Mouse (Mus musculus): ENCODE results near the gene Cacna1d. TPM values are rescaled to one million over a fixed set of nuclear protein-coding genes. Genes with fewer than 3 reads are reported as not detected.

Cacna1d gene
- total and polyA plus RNA-seq, 2 experiments from 2014 or later, result 5.5 to 8.9 TPM

DNA sequence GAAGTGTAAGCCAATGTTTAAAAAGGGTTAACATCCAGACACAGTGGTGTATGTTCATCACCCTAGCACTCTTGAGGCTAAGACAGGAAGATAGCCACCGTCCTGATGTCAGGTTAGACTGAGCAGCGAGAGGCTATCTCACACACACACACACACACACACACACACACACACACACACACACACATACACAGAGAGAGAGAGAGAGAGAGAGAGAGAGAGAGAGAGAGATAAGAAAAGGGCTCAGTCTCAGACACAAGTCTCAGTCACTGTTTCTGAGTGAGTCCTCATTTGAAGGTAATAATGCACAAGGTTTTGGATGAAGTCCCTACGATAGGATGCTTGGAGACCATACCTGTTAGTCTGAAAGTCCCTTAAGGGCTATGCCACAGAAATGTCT is 322.9 kb downstream of the Cacna1d start:
- Histone ChIP-seq H3K27ac (ENCODE audit: low read depth) (no peak overlapping the region), H3K4me3 (ENCODE audit: low read depth, low read length) (no peak overlapping the region), H3K36me3 (replicated peaks; ENCODE audit: control insufficient read depth, insufficient read depth, low read length) (no peaks in the 10 kb centered on the region), H3K27me3 (ENCODE audit: control insufficient read depth, insufficient read depth, low read length) (no peaks in the 10 kb centered on the region), H3K9me3 (replicated peaks; ENCODE audit: control insufficient read depth, low read length) (no peaks in the 10 kb centered on the region), H3K4me1 (ENCODE audit: control insufficient read depth, insufficient read depth) (peaks cover 9% of the 10 kb centered on the region), H3K9ac (replicated peaks; ENCODE audit: low read depth, low read length) (no peak overlapping the region), H3K4me2 (ENCODE audit: low read depth, low read length) (no peak overlapping the region)
- DNase-seq (ENCODE audit: low spot score) (no peak), ATAC-seq (ENCODE audit: insufficient read depth, low read depth) (no peak)
- TF ChIP-seq CTCF (IDR thresholded peaks at IDR 0.05; ENCODE audit: low read depth) (no peak), EP300 (IDR thresholded peaks at IDR 0.05; ENCODE audit: low read depth) (no peak)
- WGBS, result 44% methylated on average over 3 of the region's 3 CpGs

- no peaks in the 10 kb centered on the region for H3K9me3 ChIP-seq (replicated peaks; ENCODE audit: control insufficient read depth, low read length)
- no peak overlapping the region for H3K9ac ChIP-seq (replicated peaks; ENCODE audit: low read depth, low read length)
- H3K4me3 ChIP-seq (ENCODE audit: low read depth, low read length), result no peak overlapping the region
- H3K27ac ChIP-seq (ENCODE audit: low read depth), result no peak overlapping the region
- H3K4me2 ChIP-seq (ENCODE audit: low read depth, low read length), result no peak overlapping the region
- no peak for DNase-seq (ENCODE audit: low spot score)
- peaks cover 9% of the 10 kb centered on the region for H3K4me1 ChIP-seq (ENCODE audit: control insufficient read depth, insufficient read depth)
- no peak for ATAC-seq (ENCODE audit: insufficient read depth, low read depth)
- H3K36me3 ChIP-seq (replicated peaks; ENCODE audit: control insufficient read depth, insufficient read depth, low read length), result no peaks in the 10 kb centered on the region
- WGBS, result 87% methylated on average over 7 of the region's 7 CpGs
- no peaks in the 10 kb centered on the region for H3K27me3 ChIP-seq (ENCODE audit: control insufficient read depth, insufficient read depth, low read length)
- TF ChIP-seq EP300 (IDR thresholded peaks at IDR 0.05; ENCODE audit: low read depth) (no peak), CTCF (IDR thresholded peaks at IDR 0.05; ENCODE audit: low read depth) (no peak)
Measured at GRCm38 (mm10) chr14:30167606-30168005, 323.6 kb downstream of the Cacna1d start.

DNA sequence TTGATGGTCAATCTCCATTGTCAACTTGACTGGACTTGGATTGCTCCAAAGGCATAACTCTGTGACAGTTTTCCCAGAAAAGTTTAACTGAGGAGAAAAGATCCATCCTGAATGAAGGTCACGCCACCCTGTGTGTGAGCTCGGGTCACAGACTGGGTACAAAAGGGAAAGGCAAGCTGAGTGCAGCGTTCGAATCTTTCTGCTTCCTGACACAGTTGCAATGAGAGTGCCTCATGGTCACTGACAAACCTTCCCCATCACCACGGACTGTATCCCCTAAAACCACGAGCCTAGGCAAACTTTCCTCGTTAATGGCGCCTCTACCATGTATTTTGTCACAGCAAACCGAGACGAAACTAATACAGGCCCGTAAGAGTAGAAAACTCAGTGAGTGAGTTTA is 325.2 kb downstream of the Cacna1d start:
- DNase-seq (ENCODE audit: low spot score), result no peak

GRCm38 (mm10) chr14:30163733-30164708 is 327.2 kb downstream of the Cacna1d start:
- DNase-seq (ENCODE audit: low spot score) (no peak), ATAC-seq (ENCODE audit: insufficient read depth, low read depth) (no peak)
- no peak for TF ChIP-seq EP300 (IDR thresholded peaks at IDR 0.05; ENCODE audit: low read depth)
- no peak for TF ChIP-seq CTCF (IDR thresholded peaks at IDR 0.05; ENCODE audit: low read depth)
- no peak overlapping the region for H3K9ac ChIP-seq (replicated peaks; ENCODE audit: low read depth, low read length)
- H3K9me3 ChIP-seq (replicated peaks; ENCODE audit: control insufficient read depth, low read length), result no peaks in the 10 kb centered on the region
- WGBS, result 69% methylated on average over 20 of the region's 20 CpGs
- no peak overlapping the region for H3K4me3 ChIP-seq (ENCODE audit: low read depth, low read length)
- H3K4me1 ChIP-seq (ENCODE audit: control insufficient read depth, insufficient read depth), result no peaks in the 10 kb centered on the region
- H3K36me3 ChIP-seq (replicated peaks; ENCODE audit: control insufficient read depth, insufficient read depth, low read length), result no peaks in the 10 kb centered on the region
- H3K4me2 ChIP-seq (ENCODE audit: low read depth, low read length), result no peak overlapping the region
- no peaks in the 10 kb centered on the region for H3K27me3 ChIP-seq (ENCODE audit: control insufficient read depth, insufficient read depth, low read length)
- H3K27ac ChIP-seq (ENCODE audit: low read depth), result no peak overlapping the region

More for the DNA sequence above, 325.2 kb downstream of the Cacna1d start:
- TF ChIP-seq EP300 (IDR thresholded peaks at IDR 0.05; ENCODE audit: low read depth), result no peak
- TF ChIP-seq CTCF (IDR thresholded peaks at IDR 0.05; ENCODE audit: low read depth), result no peak
- Histone ChIP-seq H3K4me3 (ENCODE audit: low read depth, low read length) (no peak overlapping the region), H3K4me1 (ENCODE audit: control insufficient read depth, insufficient read depth) (peaks cover 9% of the 10 kb centered on the region), H3K9me3 (replicated peaks; ENCODE audit: control insufficient read depth, low read length) (no peaks in the 10 kb centered on the region), H3K9ac (replicated peaks; ENCODE audit: low read depth, low read length) (no peak overlapping the region), H3K27ac (ENCODE audit: low read depth) (no peak overlapping the region), H3K27me3 (ENCODE audit: control insufficient read depth, insufficient read depth, low read length) (no peaks in the 10 kb centered on the region), H3K4me2 (ENCODE audit: low read depth, low read length) (no peak overlapping the region), H3K36me3 (replicated peaks; ENCODE audit: control insufficient read depth, insufficient read depth, low read length) (no peaks in the 10 kb centered on the region)
- no peak for ATAC-seq (ENCODE audit: insufficient read depth, low read depth)
- WGBS, result 91% methylated on average over 11 of the region's 11 CpGs

- WGBS, result 52% methylated on average over 7 of the region's 7 CpGs
- no peaks in the 10 kb centered on the region for H3K9me3 ChIP-seq (replicated peaks; ENCODE audit: control insufficient read depth, low read length)
- H3K9ac ChIP-seq (replicated peaks; ENCODE audit: low read depth, low read length), result no peak overlapping the region
- TF ChIP-seq CTCF (IDR thresholded peaks at IDR 0.05; ENCODE audit: low read depth), result no peak
- no peak for TF ChIP-seq EP300 (IDR thresholded peaks at IDR 0.05; ENCODE audit: low read depth)
- H3K27me3 ChIP-seq (ENCODE audit: control insufficient read depth, insufficient read depth, low read length), result 0 out of 2 replicates have a peak, but pooled peaks cover 3% of the 10 kb centered on the region
- no peak; the same call in 1 of the 2 replicates for ATAC-seq (ENCODE audit: insufficient read depth, low read depth)
- H3K4me2 ChIP-seq (ENCODE audit: low read depth, low read length), result no peak overlapping the region
- no peak for DNase-seq (ENCODE audit: low spot score)
- no peak overlapping the region for H3K27ac ChIP-seq (ENCODE audit: low read depth)
- H3K4me1 ChIP-seq (ENCODE audit: control insufficient read depth, insufficient read depth), result no peaks in the 10 kb centered on the region
- H3K36me3 ChIP-seq (replicated peaks; ENCODE audit: control insufficient read depth, insufficient read depth, low read length), result no peaks in the 10 kb centered on the region
- H3K4me3 ChIP-seq (ENCODE audit: low read depth, low read length), result no peak overlapping the region
Measured at GRCm38 (mm10) chr14:30147774-30148173, 343.5 kb downstream of the Cacna1d start.

Measured in heart, postnatal 0 days (tissue).